Mouse (Mus musculus): ENCODE data around the gene Tmem164.

DNA sequence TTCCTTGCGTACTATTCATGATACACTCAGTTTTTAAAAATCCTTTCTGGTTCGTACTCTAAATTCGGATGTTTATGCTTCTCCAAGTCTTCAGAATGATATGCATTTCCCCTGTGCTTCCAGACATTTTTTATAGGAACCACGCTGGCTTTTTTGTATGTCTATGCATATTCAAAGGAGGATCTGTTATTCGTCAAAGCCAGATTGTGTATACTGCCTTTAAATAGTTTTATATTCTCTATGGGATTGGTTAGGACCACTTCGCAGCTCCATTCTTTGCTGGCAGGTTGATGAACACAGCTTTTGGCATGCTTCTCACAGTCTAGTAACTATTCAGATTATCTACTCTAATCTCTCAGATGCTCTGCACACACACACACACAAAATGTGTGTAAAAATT lies 79.2 kb downstream of the Tmem164 start:
- TF ChIP-seq POLR2A (IDR thresholded peaks at IDR 0.05; ENCODE audit: insufficient read depth, low read depth, low read length) (no peak), CTCF (IDR thresholded peaks at IDR 0.05) (no peak)
